Mouse (Mus musculus) limb, embryonic 12.5 days (tissue): Measurements from ENCODE around the gene Tex52. TPM values are rescaled to one million over a fixed set of nuclear protein-coding genes. Genes with fewer than 3 reads are reported as not detected.

Source experiments
- ATAC-seq: fragments of 200-750 bp; cut with Nextera tagmentation; 2 replicates; pipeline ENCODE4 v1.8.0; 2017; ENCODE audit warnings: low read depth, moderate TSS enrichment; ENCODE audit not compliant: insufficient number of reproducible peaks, insufficient read depth, low FRiP score, low TSS enrichment
- H3K27ac ChIP-seq: fragments of 300-500 bp; sonication (generic); 2 replicates; pipeline ENCODE4 v1.5.1; 2016; ENCODE audit warnings: mild to moderate bottlenecking, moderate library complexity
- H3K27me3 ChIP-seq: fragments of 300-500 bp; sonication (generic); 2 replicates; pipeline ENCODE4 v1.6.1; 2016; ENCODE audit warnings: mild to moderate bottlenecking, moderate library complexity
- H3K36me3 ChIP-seq: fragments of 300-500 bp; sonication (generic); 2 replicates; pipeline ENCODE4 v1.6.1; 2016; ENCODE audit warnings: mild to moderate bottlenecking, moderate library complexity
- H3K4me1 ChIP-seq: fragments of 300-500 bp; sonication (generic); replicated peaks from 2 replicates; pipeline ENCODE4 v1.6.1; 2016
- H3K4me2 ChIP-seq: fragments of 300-500 bp; sonication (generic); 2 replicates; pipeline ENCODE4 v1.6.1; 2016; ENCODE audit warnings: mild to moderate bottlenecking, moderate library complexity
- H3K4me3 ChIP-seq: fragments of 300-500 bp; sonication (generic); replicated peaks from 2 replicates; pipeline ENCODE4 v1.5.1; 2016; ENCODE audit warnings: mild to moderate bottlenecking
- H3K9ac ChIP-seq: fragments of 300-500 bp; sonication (generic); replicated peaks from 2 replicates; pipeline ENCODE4 v1.6.1; 2016; ENCODE audit warnings: mild to moderate bottlenecking, moderate library complexity
- H3K9me3 ChIP-seq: fragments of 300-500 bp; sonication (generic); 2 replicates; pipeline ENCODE4 v1.6.1; 2016; ENCODE audit warnings: mild to moderate bottlenecking, moderate library complexity
- WGBS: fragments of 180-500 bp; shearing (Covaris S2); methylation state at CpG from one replicate; pipeline ENCODE4 v1.1.7; 2016; 5-methylcytosine and 5-hydroxymethylcytosine counted together
- polyA plus RNA-seq: library from polyadenylated mRNA; unstranded; fragments of >200 nt; fragmentation: Nextera tagmentation; extraction: Ambion mirVana; gene quantifications from 2 replicates; pipeline ENCODE4 v1.2.1, GENCODE M21; 2016

Gene Tex52
- 0.38 and 0.74 TPM in 2 replicates for polyA plus RNA-seq

DNA sequence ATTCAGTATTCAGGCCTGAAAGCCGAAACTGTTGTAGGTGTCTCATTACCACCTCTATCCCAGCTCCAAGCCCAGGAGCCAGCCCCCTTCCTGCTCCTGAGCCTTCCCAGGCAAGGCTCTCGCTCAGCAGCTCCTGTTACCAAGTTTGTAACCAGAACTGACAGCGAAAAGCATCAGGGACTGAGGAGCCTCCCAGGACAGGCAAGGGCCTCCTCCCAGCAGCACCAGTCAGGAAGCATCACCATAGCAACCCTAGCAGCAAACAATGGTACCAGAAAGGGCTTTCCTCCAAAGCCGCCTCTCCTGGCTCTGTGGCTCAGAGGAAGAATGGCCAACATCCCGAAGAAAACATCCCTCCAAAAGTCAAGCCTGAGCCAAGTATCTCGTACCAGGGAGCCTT, at the start of gene Tex52, which contains the start of gene Gm44596:
Tex52 (plus strand) TSS at position 265 of the 400 bp plus-strand sequence.
Gm44596 (plus strand) TSS at position 312 of the 400 bp plus-strand sequence.
- peaks cover 64% of the 10 kb centered on the region for H3K36me3 ChIP-seq
- H3K4me3 ChIP-seq = no peak within 1 kb of the TSS
- 59% methylated on average over 6 of the region's 6 CpGs for WGBS
- H3K27me3 ChIP-seq = no peaks in the 10 kb centered on the region
- no peaks in the 10 kb centered on the region for H3K9me3 ChIP-seq
- H3K9ac ChIP-seq = no peak within 1 kb of the TSS
- no peak within 1 kb of the TSS for H3K4me2 ChIP-seq
- no peak within 1 kb of the TSS for H3K27ac ChIP-seq
- H3K4me1 ChIP-seq = no peaks in the 10 kb centered on the region
- ATAC-seq = no peak

- no peak overlapping the region for H3K4me3 ChIP-seq
- H3K4me2 ChIP-seq = no peak overlapping the region
- H3K27me3 ChIP-seq = no peaks in the 10 kb centered on the region
- no peak overlapping the region for H3K9ac ChIP-seq
- H3K27ac ChIP-seq = no peak overlapping the region
- 0 out of 2 replicates have a peak, but pooled peaks have one; percentile 61 for ATAC-seq
- peaks cover 14% of the 10 kb centered on the region for H3K9me3 ChIP-seq
- 26% methylated on average over 12 of the region's 12 CpGs for WGBS
- H3K36me3 ChIP-seq = peaks cover 72% of the 10 kb centered on the region
- 0 out of 2 replicates have a peak, but pooled peaks cover 5% of the 10 kb centered on the region for H3K4me1 ChIP-seq
These were observed 40.7 kb upstream of the Tex52 start for GRCm38 (mm10) chr6:128334397-128335124.

DNA sequence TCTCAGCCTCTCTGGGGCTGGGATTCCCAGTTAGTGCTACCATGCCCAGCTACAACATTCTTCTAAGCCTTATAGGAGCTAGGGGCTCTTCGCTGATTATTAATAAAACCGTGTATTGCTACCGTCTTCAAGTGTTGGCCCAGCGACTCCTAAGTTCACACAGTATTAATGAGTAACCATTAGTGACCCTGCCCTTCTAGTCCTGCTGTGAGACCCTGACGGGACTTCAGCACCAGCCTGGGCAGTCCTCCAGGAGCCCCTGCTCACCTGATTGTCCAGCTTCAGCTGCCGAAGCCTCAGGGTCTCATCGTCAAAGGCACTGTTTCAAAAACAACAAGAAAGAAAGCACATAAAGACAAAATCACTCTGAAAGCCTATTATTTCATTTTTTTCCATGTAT, 37.8 kb upstream of the Tex52 start:
- peaks cover 52% of the 10 kb centered on the region for H3K36me3 ChIP-seq
- H3K4me3 ChIP-seq = no peak overlapping the region
- ATAC-seq = no peak
- H3K9ac ChIP-seq = no peak overlapping the region
- no peak overlapping the region for H3K27ac ChIP-seq
- no peak overlapping the region for H3K4me2 ChIP-seq
- H3K4me1 ChIP-seq = 0 out of 2 replicates have a peak, but pooled peaks cover 8% of the 10 kb centered on the region
- 75% methylated on average over 7 of the region's 7 CpGs for WGBS
- H3K27me3 ChIP-seq = no peaks in the 10 kb centered on the region
- H3K9me3 ChIP-seq = no peaks in the 10 kb centered on the region

DNA sequence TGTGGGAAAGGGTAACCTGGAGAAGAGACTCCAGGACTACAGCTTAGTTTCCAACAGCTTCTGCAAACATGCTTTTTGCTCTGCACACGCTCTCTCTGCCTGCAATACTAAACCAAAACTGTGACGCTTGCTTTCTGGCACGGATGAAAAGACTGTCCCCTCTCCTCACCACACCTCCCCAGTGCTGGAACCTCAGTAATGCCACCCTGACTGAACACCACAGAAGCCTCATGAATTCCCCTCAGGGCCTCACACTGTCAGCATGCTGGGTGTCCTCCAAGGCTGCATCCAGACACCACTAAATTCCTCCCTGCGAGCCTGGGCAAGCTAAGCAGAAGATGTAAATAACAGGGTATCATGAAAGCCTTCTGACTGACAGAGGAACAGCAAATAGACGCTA, 36.4 kb upstream of the Tex52 start:
- H3K36me3 ChIP-seq = peaks cover 52% of the 10 kb centered on the region
- H3K9ac ChIP-seq = no peak overlapping the region
- 40% methylated on average over 5 of the region's 5 CpGs for WGBS

GRCm38 (mm10) chr6:128341956-128342723, 33.1 kb upstream of the Tex52 start:
- Histone ChIP-seq H3K9me3 (no peaks in the 10 kb centered on the region), H3K4me3 (no peak overlapping the region), H3K4me1 (0 out of 2 replicates have a peak, but pooled peaks cover 8% of the 10 kb centered on the region), H3K27ac (no peak overlapping the region), H3K36me3 (peaks cover 31% of the 10 kb centered on the region), H3K4me2 (no peak overlapping the region), H3K9ac (no peak overlapping the region), H3K27me3 (no peaks in the 10 kb centered on the region)
- ATAC-seq = no peak
- 90% methylated on average over 11 of the region's 11 CpGs for WGBS

More for the DNA sequence above, 36.4 kb upstream of the Tex52 start:
- ATAC-seq = no peak
- H3K27ac ChIP-seq = no peak overlapping the region
- no peaks in the 10 kb centered on the region for H3K27me3 ChIP-seq
- 0 out of 2 replicates have a peak, but pooled peaks cover 8% of the 10 kb centered on the region for H3K4me1 ChIP-seq
- H3K4me2 ChIP-seq = no peak overlapping the region
- H3K9me3 ChIP-seq = no peaks in the 10 kb centered on the region
- H3K4me3 ChIP-seq = no peak overlapping the region

GRCm38 (mm10) chr6:128345623-128346022, 29.6 kb upstream of the Tex52 start:
- no peak overlapping the region for H3K4me2 ChIP-seq
- no peak for ATAC-seq
- H3K27me3 ChIP-seq = no peaks in the 10 kb centered on the region
- H3K27ac ChIP-seq = no peak overlapping the region
- H3K9me3 ChIP-seq = no peaks in the 10 kb centered on the region
- H3K4me3 ChIP-seq = no peak overlapping the region
- H3K9ac ChIP-seq = no peak overlapping the region
- no peaks in the 10 kb centered on the region for H3K4me1 ChIP-seq
- peaks cover 39% of the 10 kb centered on the region for H3K36me3 ChIP-seq
- 93% methylated on average over 10 of the region's 10 CpGs for WGBS

- 84% methylated on average over 6 of the region's 6 CpGs for WGBS
- Histone ChIP-seq H3K36me3 (peaks cover 44% of the 10 kb centered on the region), H3K9ac (no peak overlapping the region), H3K4me3 (no peak overlapping the region), H3K27ac (no peak overlapping the region), H3K4me1 (no peaks in the 10 kb centered on the region), H3K27me3 (no peaks in the 10 kb centered on the region), H3K9me3 (no peaks in the 10 kb centered on the region), H3K4me2 (no peak overlapping the region)
- no peak for ATAC-seq
These were observed 28.5 kb upstream of the Tex52 start for GRCm38 (mm10) chr6:128346782-128347181.

DNA sequence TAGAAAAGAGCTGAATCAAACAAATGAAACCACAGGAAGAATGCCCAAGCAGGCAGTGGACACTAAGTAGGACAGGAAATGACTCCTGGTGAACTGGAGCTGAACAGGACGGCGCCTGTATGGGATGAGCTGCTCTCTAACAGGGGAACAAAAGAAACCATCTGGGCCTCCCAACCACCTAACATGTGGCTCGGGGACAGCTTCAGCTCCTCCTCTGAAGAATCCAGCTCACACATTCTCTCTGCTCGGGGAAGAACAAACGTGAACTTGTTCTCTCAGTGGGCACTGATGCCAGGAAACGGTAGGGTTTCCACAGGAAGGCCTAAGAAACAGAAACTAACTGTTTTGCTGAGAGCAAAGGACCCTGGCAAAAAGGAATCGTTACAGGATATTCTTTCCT, 25.5 kb upstream of the Tex52 start:
- Histone ChIP-seq H3K9ac (no peak overlapping the region), H3K4me3 (no peak overlapping the region), H3K27ac (no peak overlapping the region), H3K27me3 (no peaks in the 10 kb centered on the region), H3K9me3 (no peaks in the 10 kb centered on the region), H3K36me3 (peaks cover 29% of the 10 kb centered on the region), H3K4me1 (peaks cover 11% of the 10 kb centered on the region; the same call in 1 of the 2 replicates), H3K4me2 (no peak overlapping the region)
- no peak for ATAC-seq
- WGBS = 67% methylated on average over 7 of the region's 7 CpGs

- Histone ChIP-seq H3K36me3 (peaks cover 44% of the 10 kb centered on the region), H3K4me2 (peak overlapping the region; percentile 81; the same call in 1 of the 2 replicates), H3K27ac (no peak overlapping the region), H3K4me3 (no peak overlapping the region), H3K9me3 (no peaks in the 10 kb centered on the region), H3K4me1 (peaks cover 21% of the 10 kb centered on the region), H3K9ac (no peak overlapping the region), H3K27me3 (no peaks in the 10 kb centered on the region)
- no peak for ATAC-seq
- WGBS = 67% methylated on average over 3 of the region's 3 CpGs
These were observed 21.1 kb upstream of the Tex52 start for GRCm38 (mm10) chr6:128354140-128354539.

DNA sequence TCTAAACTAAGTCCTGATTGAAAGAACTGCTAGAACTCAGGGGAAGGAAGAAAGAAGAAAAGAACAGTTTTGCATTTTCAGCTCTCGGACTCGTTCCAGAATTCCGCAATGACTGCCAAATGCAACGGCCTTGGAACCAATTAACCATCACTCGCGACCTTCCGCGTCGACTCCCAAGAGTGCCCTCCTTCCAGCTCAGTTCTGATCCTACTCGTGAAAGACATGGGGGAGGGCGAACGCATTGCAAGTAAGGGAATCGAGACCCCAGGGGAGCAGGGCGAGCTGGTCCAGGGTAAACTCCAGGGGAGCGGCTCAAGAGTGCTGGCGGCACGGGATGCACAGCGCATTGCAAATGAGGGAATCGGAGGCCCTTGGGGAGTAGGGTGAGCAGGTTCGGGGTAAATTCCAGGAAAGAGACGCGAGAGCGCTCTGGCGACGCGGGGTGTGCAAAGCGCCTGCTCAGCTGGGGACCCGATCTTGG, 20.0 kb upstream of the Tex52 start:
- peak; percentile 26; the same call in 1 of the 2 replicates for ATAC-seq
- Histone ChIP-seq H3K27me3 (no peaks in the 10 kb centered on the region), H3K4me2 (peak overlapping the region; percentile 81), H3K9me3 (no peaks in the 10 kb centered on the region), H3K36me3 (peaks cover 39% of the 10 kb centered on the region), H3K4me1 (peaks cover 21% of the 10 kb centered on the region), H3K27ac (peak overlapping the region; percentile 57), H3K4me3 (peak overlapping the region; percentile 70), H3K9ac (peak overlapping the region; percentile 73)
- WGBS = under 1% methylated on average over 28 of the region's 28 CpGs
